Mouse (Mus musculus) adrenal gland, postnatal 14 days (tissue): ENCODE data around the gene Adamts4. TPM values are rescaled to one million over a fixed set of nuclear protein-coding genes. Genes with fewer than 3 reads are reported as not detected.

Source experiments
- DNase-seq: peaks from one replicate; pipeline ENCODE4 v3.0.0; 2021; ENCODE audit warnings: mixed read lengths
- total RNA-seq: library from RNA; stranded (reverse); gene quantifications from 2 replicates; pipeline ENCODE4 v1.2.3, GENCODE M21; 2021

The Adamts4 gene
- total RNA-seq, 1 experiment from 2014 or later = 3.1 TPM

GRCm38 (mm10) chr1:171252415-171252814 is 2.2 kb downstream of the Adamts4 start:
- DNase-seq = no peak

GRCm38 (mm10) chr1:171256095-171256818 is 6.0 kb downstream of the Adamts4 start:
- DNase-seq = peak; percentile 84

GRCm38 (mm10) chr1:171256937-171257548 is 6.8 kb downstream of the Adamts4 start:
- peak; percentile 81 for DNase-seq

- no peak for DNase-seq
Measured at GRCm38 (mm10) chr1:171257781-171258180, 7.6 kb downstream of the Adamts4 start.

GRCm38 (mm10) chr1:171258921-171259320 is 8.7 kb downstream of the Adamts4 start:
- no peak for DNase-seq

GRCm38 (mm10) chr1:171260316-171260715 is 10.1 kb downstream of the Adamts4 start:
- peak; percentile 34 for DNase-seq

GRCm38 (mm10) chr1:171262594-171263130 is 12.4 kb downstream of the Adamts4 start:
- peak; percentile 80 for DNase-seq

- peak; percentile 55 for DNase-seq
Measured at GRCm38 (mm10) chr1:171263185-171263611, 13.0 kb downstream of the Adamts4 start.

GRCm38 (mm10) chr1:171263666-171264461 is 13.6 kb downstream of the Adamts4 start:
- no peak for DNase-seq

- DNase-seq = no peak
Measured at GRCm38 (mm10) chr1:171265971-171266744, 15.9 kb downstream of the Adamts4 start.

- no peak for DNase-seq
Measured at GRCm38 (mm10) chr1:171268341-171268740, 18.1 kb downstream of the Adamts4 start.

GRCm38 (mm10) chr1:171269848-171270572 is 19.8 kb downstream of the Adamts4 start, which contains the start of gene B4galt3:
Gene B4galt3, plus strand, starts transcription at chr1:171270328.
- peak; percentile 98 for DNase-seq

- DNase-seq = peak; percentile 46
Measured at GRCm38 (mm10) chr1:171270573-171270900, 20.3 kb downstream of the Adamts4 start.

- DNase-seq = no peak
Measured at GRCm38 (mm10) chr1:171271196-171271595, 21.0 kb downstream of the Adamts4 start.

GRCm38 (mm10) chr1:171271622-171272021 is 21.4 kb downstream of the Adamts4 start:
- DNase-seq = no peak

- DNase-seq = no peak
Measured at GRCm38 (mm10) chr1:171272086-171272485, 21.9 kb downstream of the Adamts4 start.

GRCm38 (mm10) chr1:171274171-171274570 is 23.9 kb downstream of the Adamts4 start:
- no peak for DNase-seq

GRCm38 (mm10) chr1:171275144-171275734 is 25.0 kb downstream of the Adamts4 start:
- no peak for DNase-seq

- DNase-seq = no peak
Measured at GRCm38 (mm10) chr1:171276110-171276748, 26.0 kb downstream of the Adamts4 start.

- no peak for DNase-seq
Measured at GRCm38 (mm10) chr1:171277736-171278135, 27.5 kb downstream of the Adamts4 start.
